Mouse (Mus musculus): ENCODE measurements around the gene Gfra1. TPM values are rescaled to one million over a fixed set of nuclear protein-coding genes. Genes with fewer than 3 reads are reported as not detected.

The Gfra1 gene
- total RNA-seq, 1 experiment = 3.5 TPM

DNA sequence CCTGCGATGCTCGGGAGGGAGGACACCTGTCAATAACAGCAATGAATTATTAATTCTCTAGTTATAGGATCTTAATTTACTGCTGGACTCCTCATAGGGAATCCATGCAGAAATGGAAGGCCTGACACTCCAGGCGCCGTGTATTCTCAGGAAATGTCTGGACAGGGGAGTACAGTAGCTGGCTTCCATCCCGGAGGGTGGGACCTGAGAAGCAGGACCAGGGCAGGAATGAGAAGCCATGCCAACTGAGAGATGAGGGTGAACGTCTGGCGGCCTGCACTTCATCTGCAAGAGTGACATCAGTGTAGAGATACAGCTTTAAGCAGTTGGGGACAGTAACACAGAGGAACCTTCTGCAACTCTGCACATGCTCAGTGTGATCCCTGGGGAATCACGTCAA lies 115.5 kb downstream of the Gfra1 start:
- TF ChIP-seq HCFC1 (IDR thresholded peaks at IDR 0.05; ENCODE audit: borderline replicate concordance, insufficient read depth, low read length) = no peak
- no peak for TF ChIP-seq ZC3H11A (IDR thresholded peaks at IDR 0.05; ENCODE audit: borderline replicate concordance, low read depth, low read length)
- no peak for TF ChIP-seq ZNF384 (IDR thresholded peaks at IDR 0.05; ENCODE audit: low read depth, low read length)
- no peak for TF ChIP-seq MAFK (IDR thresholded peaks at IDR 0.05; ENCODE audit: insufficient read depth, low read depth, low read length)
- no peak for TF ChIP-seq CHD2 (IDR thresholded peaks at IDR 0.05; ENCODE audit: low read depth, low read length)
- Histone ChIP-seq H3K4me1 (ENCODE audit: control insufficient read depth in 2 of 2, insufficient read depth in 2 of 2, low read length in 2 of 2, poor library complexity in 1 of 2) (peaks cover 0 to 2% of the 10 kb centered on the region in 2 experiments; a peak in 1 of 4 replicates), H3K4me3 (ENCODE audit: insufficient read depth in 1 of 2, low read depth in 1 of 2, low read length in 2 of 2, poor library complexity in 1 of 2, severe bottlenecking in 1 of 2) (no peak overlapping the region), H3K27ac (ENCODE audit: insufficient read depth, low read depth, low read length, poor library complexity, severe bottlenecking) (no peak overlapping the region), H3K36me3 (ENCODE audit: control insufficient read depth, insufficient read depth, low read length, poor library complexity, severe bottlenecking) (no peaks in the 10 kb centered on the region), H3K9ac (ENCODE audit: insufficient read depth, low read depth, low read length, poor library complexity, severe bottlenecking) (no peak overlapping the region), H3K9me3 (ENCODE audit: control insufficient read depth, insufficient read depth, low read depth, low read length) (no peaks in the 10 kb centered on the region)
- DNase-seq (ENCODE audit: low read depth, low spot score) = no peak
- in situ Hi-C loops (cut with MboI; ENCODE audit: low sequenced_read_pairs in 2 of 2, unreplicated experiment in 2 of 2) = no loop called here

DNA sequence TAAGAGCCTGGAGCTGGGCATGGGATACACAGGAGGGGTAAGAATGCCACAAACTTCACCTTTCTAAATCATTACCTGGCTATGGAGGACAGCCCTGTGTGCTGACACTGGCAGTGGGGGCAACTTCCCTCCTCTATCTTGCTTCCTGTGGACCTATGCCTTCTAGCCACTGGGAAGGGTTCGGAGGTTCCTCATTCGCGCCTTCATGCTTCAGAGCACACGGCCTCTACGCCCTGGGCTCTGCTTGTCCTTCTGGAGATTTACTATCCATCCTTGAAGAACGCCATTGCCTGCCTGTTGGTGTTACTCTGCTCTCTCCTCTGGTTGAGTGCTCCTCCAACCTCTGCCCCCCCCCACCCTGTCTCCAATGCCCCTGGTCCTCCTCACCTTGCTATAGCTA lies 118.9 kb downstream of the Gfra1 start:
- Histone ChIP-seq H3K4me1 (ENCODE audit: control insufficient read depth in 2 of 2, insufficient read depth in 2 of 2, low read length in 2 of 2, poor library complexity in 1 of 2) (peaks cover 0 to 2% of the 10 kb centered on the region in 2 experiments; a peak in 1 of 4 replicates), H3K36me3 (ENCODE audit: control insufficient read depth, insufficient read depth, low read length, poor library complexity, severe bottlenecking) (no peaks in the 10 kb centered on the region), H3K27ac (ENCODE audit: insufficient read depth, low read depth, low read length, poor library complexity, severe bottlenecking) (no peak overlapping the region), H3K9me3 (ENCODE audit: control insufficient read depth, insufficient read depth, low read depth, low read length) (no peaks in the 10 kb centered on the region), H3K4me3 (ENCODE audit: insufficient read depth in 1 of 2, low read depth in 1 of 2, low read length in 2 of 2, poor library complexity in 1 of 2, severe bottlenecking in 1 of 2) (no peak overlapping the region), H3K9ac (ENCODE audit: insufficient read depth, low read depth, low read length, poor library complexity, severe bottlenecking) (no peak overlapping the region)
- no peak for DNase-seq (ENCODE audit: low read depth, low spot score)
- no peak for TF ChIP-seq ZC3H11A (IDR thresholded peaks at IDR 0.05; ENCODE audit: borderline replicate concordance, low read depth, low read length)
- no peak for TF ChIP-seq HCFC1 (IDR thresholded peaks at IDR 0.05; ENCODE audit: borderline replicate concordance, insufficient read depth, low read length)
- no peak for TF ChIP-seq MAFK (IDR thresholded peaks at IDR 0.05; ENCODE audit: insufficient read depth, low read depth, low read length)
- no peak for TF ChIP-seq ZNF384 (IDR thresholded peaks at IDR 0.05; ENCODE audit: low read depth, low read length)
- no peak for TF ChIP-seq CHD2 (IDR thresholded peaks at IDR 0.05; ENCODE audit: low read depth, low read length)
- in situ Hi-C loops (cut with MboI; ENCODE audit: low sequenced_read_pairs in 2 of 2, unreplicated experiment in 2 of 2) = no loop called here

DNA sequence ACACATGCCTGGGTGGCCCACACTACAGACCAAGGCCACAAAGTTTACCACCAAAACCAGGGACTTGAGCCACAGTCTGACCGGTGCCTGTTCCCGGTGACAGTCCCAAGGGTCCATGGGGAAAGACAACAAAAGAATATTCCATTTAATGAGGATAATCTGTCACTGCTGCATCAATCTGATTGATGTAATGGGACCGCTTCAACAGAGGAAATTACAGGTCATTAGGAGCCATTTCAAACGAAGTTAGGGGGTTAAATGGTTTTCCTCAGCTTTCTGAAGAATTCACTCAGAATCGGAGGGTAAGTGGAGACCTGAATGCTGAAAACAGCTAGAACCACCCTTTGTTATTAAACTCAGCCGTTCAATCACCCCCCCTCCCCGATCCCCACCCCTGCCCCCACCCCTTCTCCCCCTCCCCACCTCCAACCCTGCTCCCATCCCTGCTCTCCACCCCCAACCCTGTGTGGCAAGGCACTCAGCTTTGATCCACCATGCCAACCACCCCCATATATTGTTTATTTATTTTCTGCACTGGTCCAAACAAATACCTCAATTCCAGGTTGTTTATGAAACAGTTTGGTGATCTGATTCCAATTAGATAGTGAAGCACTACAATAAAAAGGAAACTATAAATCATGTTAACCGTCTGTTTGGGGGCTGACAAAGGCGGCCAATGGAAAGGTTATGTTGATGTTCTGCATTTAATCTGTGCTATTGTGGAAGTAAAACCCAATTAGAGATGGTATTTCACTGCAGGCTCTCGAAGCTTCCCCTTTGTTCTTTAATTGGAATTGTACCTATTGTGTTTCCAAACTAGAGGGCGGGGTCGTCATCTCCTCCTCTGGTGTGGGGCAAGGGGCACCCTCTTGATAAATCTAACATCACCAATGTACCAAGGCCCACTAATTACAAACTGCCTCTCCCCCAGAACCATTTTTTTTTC lies 119.9 kb downstream of the Gfra1 start:
- DNase-seq (ENCODE audit: low read depth, low spot score) = no peak
- Histone ChIP-seq H3K27ac (ENCODE audit: insufficient read depth, low read depth, low read length, poor library complexity, severe bottlenecking) (no peak overlapping the region), H3K4me3 (ENCODE audit: insufficient read depth in 1 of 2, low read depth in 1 of 2, low read length in 2 of 2, poor library complexity in 1 of 2, severe bottlenecking in 1 of 2) (no peak overlapping the region), H3K4me1 (ENCODE audit: control insufficient read depth in 2 of 2, insufficient read depth in 2 of 2, low read length in 2 of 2, poor library complexity in 1 of 2) (peaks cover 0 to 2% of the 10 kb centered on the region in 2 experiments; a peak in 1 of 4 replicates), H3K9ac (ENCODE audit: insufficient read depth, low read depth, low read length, poor library complexity, severe bottlenecking) (no peak overlapping the region), H3K36me3 (ENCODE audit: control insufficient read depth, insufficient read depth, low read length, poor library complexity, severe bottlenecking) (no peaks in the 10 kb centered on the region), H3K9me3 (ENCODE audit: control insufficient read depth, insufficient read depth, low read depth, low read length) (no peaks in the 10 kb centered on the region)
- TF ChIP-seq ZC3H11A (IDR thresholded peaks at IDR 0.05; ENCODE audit: borderline replicate concordance, low read depth, low read length) = no peak
- no peak for TF ChIP-seq ZNF384 (IDR thresholded peaks at IDR 0.05; ENCODE audit: low read depth, low read length)
- TF ChIP-seq HCFC1 (IDR thresholded peaks at IDR 0.05; ENCODE audit: borderline replicate concordance, insufficient read depth, low read length) = no peak
- TF ChIP-seq MAFK (IDR thresholded peaks at IDR 0.05; ENCODE audit: insufficient read depth, low read depth, low read length) = no peak
- in situ Hi-C loops (cut with MboI; ENCODE audit: low sequenced_read_pairs in 2 of 2, unreplicated experiment in 2 of 2) = no loop called here

GRCm38 (mm10) chr19:58329305-58329704 lies 126.4 kb downstream of the Gfra1 start:
- in situ Hi-C loops (cut with MboI; ENCODE audit: low sequenced_read_pairs in 2 of 2, unreplicated experiment in 2 of 2) = no loop called here
- H3K4me3 ChIP-seq (ENCODE audit: insufficient read depth in 1 of 2, low read depth in 1 of 2, low read length in 2 of 2, poor library complexity in 1 of 2, severe bottlenecking in 1 of 2) = no peak overlapping the region
- H3K9me3 ChIP-seq (ENCODE audit: control insufficient read depth, insufficient read depth, low read depth, low read length) = no peaks in the 10 kb centered on the region
- DNase-seq (ENCODE audit: low read depth, low spot score) = no peak
- H3K9ac ChIP-seq (ENCODE audit: insufficient read depth, low read depth, low read length, poor library complexity, severe bottlenecking) = no peak overlapping the region
- no peaks in the 10 kb centered on the region for H3K36me3 ChIP-seq (ENCODE audit: control insufficient read depth, insufficient read depth, low read length, poor library complexity, severe bottlenecking)
- H3K4me1 ChIP-seq (ENCODE audit: control insufficient read depth in 2 of 2, insufficient read depth in 2 of 2, low read length in 2 of 2, poor library complexity in 1 of 2) = no peaks in the 10 kb centered on the region
- TF ChIP-seq MAFK (IDR thresholded peaks at IDR 0.05; ENCODE audit: insufficient read depth, low read depth, low read length) = no peak
- TF ChIP-seq ZC3H11A (IDR thresholded peaks at IDR 0.05; ENCODE audit: borderline replicate concordance, low read depth, low read length) = no peak
- no peak for TF ChIP-seq ZNF384 (IDR thresholded peaks at IDR 0.05; ENCODE audit: low read depth, low read length)
- H3K27ac ChIP-seq (ENCODE audit: insufficient read depth, low read depth, low read length, poor library complexity, severe bottlenecking) = no peak overlapping the region
